10 mouse cellular contexts compared by ENCODE assay signal in genomic region chr19:53017248-53017647, GRCm38 (mm10). TPM values are rescaled to one million over a fixed set of nuclear protein-coding genes. Genes with fewer than 3 reads are reported as not detected.
DNase-seq lines count a peak whose midpoint lies in the region; ATAC-seq and TF ChIP-seq lines count a peak whose summit lies in the region.
"Had no signal": no experiment of that assay in that cellular context is flagged by ENCODE, and none has a peak within 500 bp of the region (broad histone marks: within the 10 kb centered on the region; RNA-seq: fewer than 3 reads in every experiment).

No protein-coding gene starts in this region.

- intact Hi-C loops in left cerebral cortex, postnatal 4 days (cut with DNase I), result loop anchor here (10.0 kb wide), 1 partner anchor 188 kb away; no protein-coding TSS in a partner anchor
- intact Hi-C loops in gastrocnemius, adult 2 months (cut with DNase I), result no loop called here
- intact Hi-C loops in heart, postnatal 25 days (cut with DNase I), result loop anchor here (10.0 kb wide), 1 partner anchor 108 kb away; no protein-coding TSS in a partner anchor

- no peak overlapping the region for H3K4me3 ChIP-seq in gastrocnemius, adult 2 months
- H3K4me3 ChIP-seq in midbrain, embryonic 11.5 days (ENCODE audit: low read depth, low read length), result no peak overlapping the region
- H3K4me3 ChIP-seq: neural tube, embryonic 13.5 days had no signal

- 91% methylated on average over 11 of the region's 11 CpGs for WGBS in midbrain, embryonic 11.5 days

- no peak overlapping the region for H3K9ac ChIP-seq in midbrain, embryonic 11.5 days (ENCODE audit: low read length)
- H3K9ac ChIP-seq: neural tube, embryonic 13.5 days had no signal

- no peaks in the 10 kb centered on the region for H3K27me3 ChIP-seq in midbrain, embryonic 11.5 days (ENCODE audit: control insufficient read depth, insufficient read depth, low read length)
- H3K27me3 ChIP-seq: neural tube, embryonic 13.5 days had no signal

- peak overlapping the region; percentile 78 for H3K27ac ChIP-seq in gastrocnemius, adult 2 months
- H3K27ac ChIP-seq in midbrain, embryonic 11.5 days (ENCODE audit: low read depth, low read length), result no peak overlapping the region
- H3K27ac ChIP-seq: neural tube, embryonic 13.5 days had no signal

- DNase-seq in left cerebral cortex, postnatal 4 days, result peak; percentile 37
- no peak for DNase-seq in left cerebral cortex, adult 11 months (ENCODE audit: low spot score)
- peak; percentile 77 for DNase-seq in gastrocnemius, adult 2 months
- peak; percentile 52 for DNase-seq in heart, adult 8-10 months (ENCODE audit: low spot score)
- DNase-seq in heart, postnatal 25 days (ENCODE audit: low spot score), result peak; percentile 43
- no peak for DNase-seq in midbrain, embryonic 11.5 days (ENCODE audit: low spot score, missing footprints)
- no peak for DNase-seq in thymus, adult 18-20 months
- DNase-seq: adrenal gland, adult 2 months; thymus, postnatal 25 days had no signal

- TF ChIP-seq CTCF in gastrocnemius, adult 2 months (IDR thresholded peaks at IDR 0.05), result no peak

- no peak overlapping the region for H3K4me2 ChIP-seq in midbrain, embryonic 11.5 days
- H3K4me2 ChIP-seq: neural tube, embryonic 13.5 days had no signal

- no peak for ATAC-seq in midbrain, embryonic 11.5 days (ENCODE audit: low FRiP score)

- no peaks in the 10 kb centered on the region for H3K4me1 ChIP-seq in midbrain, embryonic 11.5 days (ENCODE audit: control insufficient read depth, insufficient read depth, low read length)

- no peaks in the 10 kb centered on the region for H3K36me3 ChIP-seq in midbrain, embryonic 11.5 days (ENCODE audit: control insufficient read depth, insufficient read depth, low read length)

- H3K9me3 ChIP-seq in midbrain, embryonic 11.5 days (ENCODE audit: control insufficient read depth, low read length), result no peaks in the 10 kb centered on the region
- H3K9me3 ChIP-seq: neural tube, embryonic 13.5 days had no signal

RNA-seq across cellular contexts. Expression of gene Xpnpep1, which starts 22.8 kb away (rescaled TPM):
- total RNA-seq in left cerebral cortex, postnatal 4 days (2021), result 100 to 1,000 TPM; 123 to 124 TPM
- total RNA-seq in gastrocnemius, adult 2 months (2021), result 10 to 100 TPM; 41.9 to 48.9 TPM
- 10 to 100 TPM; 52.4 to 81.0 (median 72.0) TPM for total RNA-seq in heart, adult 8-10 months (2022)
- 10 to 100 TPM; 80.0 to 90.6 TPM for total RNA-seq in heart, postnatal 25 days (2021)
- 148 and 150 TPM in 2 replicates for polyA plus RNA-seq in midbrain, embryonic 11.5 days (2014; fragmentation: Nextera tagmentation; extraction: Ambion mirVana)

Comparison
In these comparisons a context has a peak if more than half of its experiments do, and no peak if none do; other contexts are left out.
1. DNase-seq: peak in left cerebral cortex, postnatal 4 days (single experiment), gastrocnemius, adult 2 months (single experiment), heart, adult 8-10 months (single experiment) and heart, postnatal 25 days (single experiment); none in left cerebral cortex, adult 11 months (single experiment), midbrain, embryonic 11.5 days (single experiment) and thymus, adult 18-20 months (0 of 2).